Mouse (Mus musculus): ENCODE measurements around the gene Nme3. TPM values are rescaled to one million over a fixed set of nuclear protein-coding genes. Genes with fewer than 3 reads are reported as not detected.

Gene Nme3
- polyA plus RNA-seq, 1 experiment from 2014 or later, result 52.8 TPM

- no peak overlapping the region for H3K4me3 ChIP-seq (ENCODE audit: low read depth, low read length)
- no peaks in the 10 kb centered on the region for H3K9me3 ChIP-seq (replicated peaks; ENCODE audit: control insufficient read depth, low read length)
- DNase-seq (ENCODE audit: low spot score), result no peak
- no peak for ATAC-seq (replicated peaks; ENCODE audit: insufficient number of reproducible peaks, low FRiP score, low TSS enrichment, low read depth)
- H3K4me1 ChIP-seq (ENCODE audit: control insufficient read depth, insufficient read depth, low read length), result peaks cover 1% of the 10 kb centered on the region; the same call in 1 of the 2 replicates
- no peak overlapping the region for H3K4me2 ChIP-seq (ENCODE audit: low read depth, low read length)
- no peaks in the 10 kb centered on the region; the same call in 1 of the 2 replicates for H3K36me3 ChIP-seq (replicated peaks; ENCODE audit: control insufficient read depth, insufficient read depth, low read depth, low read length)
- 70% methylated on average over 3 of the region's 3 CpGs for WGBS
- no peak overlapping the region for H3K27ac ChIP-seq (replicated peaks; ENCODE audit: low read depth, low read length)
- H3K9ac ChIP-seq (replicated peaks; ENCODE audit: low read length), result no peak overlapping the region; the same call in 1 of the 2 replicates
- no peaks in the 10 kb centered on the region; the same call in 1 of the 2 replicates for H3K27me3 ChIP-seq (ENCODE audit: control insufficient read depth, insufficient read depth, low read length)
Observed at GRCm38 (mm10) chr17:24855838-24856464, 40.3 kb upstream of the Nme3 start.

- ATAC-seq (replicated peaks; ENCODE audit: insufficient number of reproducible peaks, low FRiP score, low TSS enrichment, low read depth), result no peak
- H3K36me3 ChIP-seq (replicated peaks; ENCODE audit: control insufficient read depth, insufficient read depth, low read depth, low read length), result peaks cover 3% of the 10 kb centered on the region
Observed at GRCm38 (mm10) chr17:24856589-24856988, 39.7 kb upstream of the Nme3 start.

GRCm38 (mm10) chr17:24857831-24858470 lies 38.3 kb upstream of the Nme3 start:
- DNase-seq (ENCODE audit: low spot score), result no peak
- Histone ChIP-seq H3K9ac (replicated peaks; ENCODE audit: low read length) (no peak overlapping the region), H3K27ac (replicated peaks; ENCODE audit: low read depth, low read length) (no peak overlapping the region), H3K36me3 (replicated peaks; ENCODE audit: control insufficient read depth, insufficient read depth, low read depth, low read length) (peaks cover 3% of the 10 kb centered on the region), H3K9me3 (replicated peaks; ENCODE audit: control insufficient read depth, low read length) (no peaks in the 10 kb centered on the region), H3K27me3 (ENCODE audit: control insufficient read depth, insufficient read depth, low read length) (no peaks in the 10 kb centered on the region), H3K4me3 (ENCODE audit: low read depth, low read length) (no peak overlapping the region), H3K4me1 (ENCODE audit: control insufficient read depth, insufficient read depth, low read length) (no peaks in the 10 kb centered on the region), H3K4me2 (ENCODE audit: low read depth, low read length) (no peak overlapping the region)
- ATAC-seq (replicated peaks; ENCODE audit: insufficient number of reproducible peaks, low FRiP score, low TSS enrichment, low read depth), result no peak
- WGBS, result 86% methylated on average over 8 of the region's 8 CpGs

More at GRCm38 (mm10) chr17:24856589-24856988, 39.7 kb upstream of the Nme3 start:
- no peaks in the 10 kb centered on the region for H3K9me3 ChIP-seq (replicated peaks; ENCODE audit: control insufficient read depth, low read length)
- H3K4me1 ChIP-seq (ENCODE audit: control insufficient read depth, insufficient read depth, low read length), result no peaks in the 10 kb centered on the region
- DNase-seq (ENCODE audit: low spot score), result no peak
- no peak overlapping the region for H3K4me2 ChIP-seq (ENCODE audit: low read depth, low read length)
- H3K27me3 ChIP-seq (ENCODE audit: control insufficient read depth, insufficient read depth, low read length), result no peaks in the 10 kb centered on the region
- 88% methylated on average over 13 of the region's 13 CpGs for WGBS
- no peak overlapping the region for H3K4me3 ChIP-seq (ENCODE audit: low read depth, low read length)
- no peak overlapping the region for H3K9ac ChIP-seq (replicated peaks; ENCODE audit: low read length)
- H3K27ac ChIP-seq (replicated peaks; ENCODE audit: low read depth, low read length), result no peak overlapping the region

- Histone ChIP-seq H3K36me3 (replicated peaks; ENCODE audit: control insufficient read depth, insufficient read depth, low read depth, low read length) (peaks cover 3% of the 10 kb centered on the region), H3K27me3 (ENCODE audit: control insufficient read depth, insufficient read depth, low read length) (no peaks in the 10 kb centered on the region), H3K9ac (replicated peaks; ENCODE audit: low read length) (no peak overlapping the region), H3K4me1 (ENCODE audit: control insufficient read depth, insufficient read depth, low read length) (no peaks in the 10 kb centered on the region), H3K4me3 (ENCODE audit: low read depth, low read length) (no peak overlapping the region), H3K27ac (replicated peaks; ENCODE audit: low read depth, low read length) (no peak overlapping the region), H3K4me2 (ENCODE audit: low read depth, low read length) (no peak overlapping the region), H3K9me3 (replicated peaks; ENCODE audit: control insufficient read depth, low read length) (no peaks in the 10 kb centered on the region)
- ATAC-seq (replicated peaks; ENCODE audit: insufficient number of reproducible peaks, low FRiP score, low TSS enrichment, low read depth) (no peak), DNase-seq (ENCODE audit: low spot score) (no peak)
- WGBS, result 86% methylated on average over 6 of the region's 6 CpGs
Observed at GRCm38 (mm10) chr17:24858967-24859366, 37.3 kb upstream of the Nme3 start.

GRCm38 (mm10) chr17:24860076-24860475 lies 36.2 kb upstream of the Nme3 start:
- Histone ChIP-seq H3K27ac (replicated peaks; ENCODE audit: low read depth, low read length) (no peak overlapping the region), H3K36me3 (replicated peaks; ENCODE audit: control insufficient read depth, insufficient read depth, low read depth, low read length) (peaks cover 3% of the 10 kb centered on the region), H3K4me1 (ENCODE audit: control insufficient read depth, insufficient read depth, low read length) (no peaks in the 10 kb centered on the region), H3K4me2 (ENCODE audit: low read depth, low read length) (no peak overlapping the region), H3K9me3 (replicated peaks; ENCODE audit: control insufficient read depth, low read length) (no peaks in the 10 kb centered on the region), H3K9ac (replicated peaks; ENCODE audit: low read length) (no peak overlapping the region), H3K4me3 (ENCODE audit: low read depth, low read length) (no peak overlapping the region), H3K27me3 (ENCODE audit: control insufficient read depth, insufficient read depth, low read length) (no peaks in the 10 kb centered on the region)
- no peak for DNase-seq (ENCODE audit: low spot score)
- no peak for ATAC-seq (replicated peaks; ENCODE audit: insufficient number of reproducible peaks, low FRiP score, low TSS enrichment, low read depth)
- 92% methylated on average over 8 of the region's 8 CpGs for WGBS

- no peaks in the 10 kb centered on the region for H3K9me3 ChIP-seq (replicated peaks; ENCODE audit: control insufficient read depth, low read length)
- no peaks in the 10 kb centered on the region for H3K4me1 ChIP-seq (ENCODE audit: control insufficient read depth, insufficient read depth, low read length)
- DNase-seq (ENCODE audit: low spot score) (no peak), ATAC-seq (replicated peaks; ENCODE audit: insufficient number of reproducible peaks, low FRiP score, low TSS enrichment, low read depth) (no peak)
- H3K27ac ChIP-seq (replicated peaks; ENCODE audit: low read depth, low read length), result no peak overlapping the region
- H3K9ac ChIP-seq (replicated peaks; ENCODE audit: low read length), result no peak overlapping the region
- H3K36me3 ChIP-seq (replicated peaks; ENCODE audit: control insufficient read depth, insufficient read depth, low read depth, low read length), result peaks cover 3% of the 10 kb centered on the region
- no peak overlapping the region for H3K4me3 ChIP-seq (ENCODE audit: low read depth, low read length)
- H3K27me3 ChIP-seq (ENCODE audit: control insufficient read depth, insufficient read depth, low read length), result no peaks in the 10 kb centered on the region
- no peak overlapping the region for H3K4me2 ChIP-seq (ENCODE audit: low read depth, low read length)
- WGBS, result 96% methylated on average over 3 of the region's 3 CpGs
Observed at GRCm38 (mm10) chr17:24861785-24862184, 34.5 kb upstream of the Nme3 start.

- Histone ChIP-seq H3K9ac (replicated peaks; ENCODE audit: low read length) (no peak within 1 kb of the TSS), H3K27me3 (ENCODE audit: control insufficient read depth, insufficient read depth, low read length) (no peaks in the 10 kb centered on the region), H3K4me3 (ENCODE audit: low read depth, low read length) (no peak within 1 kb of the TSS), H3K9me3 (replicated peaks; ENCODE audit: control insufficient read depth, low read length) (no peaks in the 10 kb centered on the region), H3K4me2 (ENCODE audit: low read depth, low read length) (no peak within 1 kb of the TSS), H3K4me1 (ENCODE audit: control insufficient read depth, insufficient read depth, low read length) (no peaks in the 10 kb centered on the region), H3K27ac (replicated peaks; ENCODE audit: low read depth, low read length) (no peak within 1 kb of the TSS), H3K36me3 (replicated peaks; ENCODE audit: control insufficient read depth, insufficient read depth, low read depth, low read length) (peaks cover 3% of the 10 kb centered on the region)
- DNase-seq (ENCODE audit: low spot score), result no peak
- ATAC-seq (replicated peaks; ENCODE audit: insufficient number of reproducible peaks, low FRiP score, low TSS enrichment, low read depth), result no peak
- WGBS, result 86% methylated on average over 8 of the region's 8 CpGs
Observed at GRCm38 (mm10) chr17:24865776-24866175, 30.5 kb upstream of the Nme3 start, which contains the start of gene Igfals. Igfals (plus strand) TSS chr17:24865997.

GRCm38 (mm10) chr17:24867914-24868313 lies 28.4 kb upstream of the Nme3 start:
- no peaks in the 10 kb centered on the region for H3K36me3 ChIP-seq (replicated peaks; ENCODE audit: control insufficient read depth, insufficient read depth, low read depth, low read length)
- H3K4me2 ChIP-seq (ENCODE audit: low read depth, low read length), result no peak overlapping the region
- WGBS, result 88% methylated on average over 10 of the region's 10 CpGs
- no peak overlapping the region for H3K27ac ChIP-seq (replicated peaks; ENCODE audit: low read depth, low read length)
- H3K9ac ChIP-seq (replicated peaks; ENCODE audit: low read length), result no peak overlapping the region
- H3K27me3 ChIP-seq (ENCODE audit: control insufficient read depth, insufficient read depth, low read length), result no peaks in the 10 kb centered on the region
- no peak for DNase-seq (ENCODE audit: low spot score)
- no peak overlapping the region for H3K4me3 ChIP-seq (ENCODE audit: low read depth, low read length)
- no peaks in the 10 kb centered on the region for H3K9me3 ChIP-seq (replicated peaks; ENCODE audit: control insufficient read depth, low read length)
- H3K4me1 ChIP-seq (ENCODE audit: control insufficient read depth, insufficient read depth, low read length), result no peaks in the 10 kb centered on the region
- no peak for ATAC-seq (replicated peaks; ENCODE audit: insufficient number of reproducible peaks, low FRiP score, low TSS enrichment, low read depth)
